Mouse (Mus musculus) embryonic facial prominence, embryonic 14.5 days (tissue): ENCODE results near the gene Zcchc7. TPM values are rescaled to one million over a fixed set of nuclear protein-coding genes. Genes with fewer than 3 reads are reported as not detected.
"Not testable (repeated sequence)": the region's sequence is repeated elsewhere in the genome, so short reads cannot be mapped to it uniquely, and the experiment has no call there.

Experiments
- ATAC-seq: fragments of 200-750 bp; cut with Nextera tagmentation; 2 replicates; pipeline ENCODE4 v1.8.0; 2017; ENCODE audit warnings: low read depth, moderate number of reproducible peaks, moderate TSS enrichment
- DNase-seq: peaks from one replicate; pipeline ENCODE4 v3.0.0-alpha.2; 2015; ENCODE audit warnings: low spot score
- H3K27ac ChIP-seq: fragments of 300-500 bp; sonication (generic); replicated peaks from 2 replicates; pipeline ENCODE4 v1.5.1; 2014; ENCODE audit warnings: low read depth, mild to moderate bottlenecking, low read length, moderate library complexity
- H3K27me3 ChIP-seq: fragments of 300-500 bp; sonication (generic); replicated peaks from 2 replicates; pipeline ENCODE4 v1.6.1; 2014; ENCODE audit warnings: low read length; ENCODE audit not compliant: control insufficient read depth, insufficient read depth
- H3K36me3 ChIP-seq: fragments of 300-500 bp; sonication (generic); 2 replicates; pipeline ENCODE4 v1.6.1; 2014; ENCODE audit warnings: low read length, mixed read lengths; ENCODE audit not compliant: control insufficient read depth, insufficient read depth
- H3K4me1 ChIP-seq: fragments of 300-500 bp; sonication (generic); 2 replicates; pipeline ENCODE4 v1.6.1; 2014; ENCODE audit warnings: antibody characterized with exemption, low read length; ENCODE audit not compliant: control insufficient read depth, insufficient read depth
- H3K4me2 ChIP-seq: fragments of 300-500 bp; sonication (generic); 2 replicates; pipeline ENCODE4 v1.6.1; 2014; ENCODE audit warnings: low read depth, mild to moderate bottlenecking, low read length, moderate library complexity, mixed read lengths
- H3K4me3 ChIP-seq: fragments of 300-500 bp; sonication (generic); 2 replicates; pipeline ENCODE4 v1.5.1; 2014; ENCODE audit warnings: low read depth, mild to moderate bottlenecking, low read length
- H3K9ac ChIP-seq: fragments of 300-500 bp; sonication (generic); 2 replicates; pipeline ENCODE4 v1.6.1; 2014; ENCODE audit warnings: low read depth, mild to moderate bottlenecking, low read length, moderate library complexity, mixed read lengths
- H3K9me3 ChIP-seq: fragments of 300-500 bp; sonication (generic); 2 replicates; pipeline ENCODE4 v1.6.1; 2016; ENCODE audit warnings: low read length; ENCODE audit not compliant: control insufficient read depth
- WGBS: fragments of 180-500 bp; shearing (Covaris S2); extraction: QIAGEN DNeasy Blood & Tissue Kit; methylation state at CpG from one replicate; pipeline ENCODE4 v1.1.7; 2014; 5-methylcytosine and 5-hydroxymethylcytosine counted together
- polyA plus RNA-seq: library from polyadenylated mRNA; unstranded; fragments of >200 nt; fragmentation: Nextera tagmentation; extraction: Ambion mirVana; gene quantifications from 2 replicates; pipeline ENCODE4 v1.2.1, GENCODE M21; 2014

Zcchc7 gene
- polyA plus RNA-seq, 1 experiment from 2014 or later, result 37.9 TPM

- Histone ChIP-seq H3K4me2 (no peak overlapping the region), H3K4me3 (no peak overlapping the region), H3K9ac (no peak overlapping the region), H3K27me3 (peaks cover 33% of the 10 kb centered on the region), H3K9me3 (no peaks in the 10 kb centered on the region), H3K4me1 (no peaks in the 10 kb centered on the region), H3K36me3 (no peaks in the 10 kb centered on the region), H3K27ac (no peak overlapping the region)
- DNase-seq, result no peak
- 70% methylated on average over 4 of the region's 4 CpGs for WGBS
- ATAC-seq, result no peak
Observed at GRCm38 (mm10) chr4:44721237-44721636, 34.4 kb upstream of the Zcchc7 start.

GRCm38 (mm10) chr4:44740471-44740870 is 15.2 kb upstream of the Zcchc7 start:
- H3K27ac ChIP-seq, result no peak overlapping the region
- no peak overlapping the region for H3K4me2 ChIP-seq
- no peak overlapping the region for H3K9ac ChIP-seq
- WGBS, result 80% methylated on average over 1 of the region's 1 CpGs
- H3K4me1 ChIP-seq, result no peaks in the 10 kb centered on the region
- DNase-seq (no peak), ATAC-seq (no peak)
- no peaks in the 10 kb centered on the region for H3K27me3 ChIP-seq
- H3K36me3 ChIP-seq, result no peaks in the 10 kb centered on the region
- peaks cover 12% of the 10 kb centered on the region; the same call in 1 of the 2 replicates for H3K9me3 ChIP-seq
- H3K4me3 ChIP-seq, result no peak overlapping the region

- H3K9ac ChIP-seq, result peak overlapping the region; percentile 92
- DNase-seq (peak; percentile 98), ATAC-seq (peak; percentile 99)
- no peaks in the 10 kb centered on the region for H3K4me1 ChIP-seq
- H3K27ac ChIP-seq, result peak overlapping the region; percentile 90
- H3K36me3 ChIP-seq, result no peaks in the 10 kb centered on the region
- WGBS, result under 1% methylated on average over 45 of the region's 60 CpGs
- peak overlapping the region; percentile 57 for H3K4me2 ChIP-seq
- no peaks in the 10 kb centered on the region for H3K27me3 ChIP-seq
- H3K9me3 ChIP-seq, result no peaks in the 10 kb centered on the region
- peak overlapping the region; percentile 93 for H3K4me3 ChIP-seq
Observed at GRCm38 (mm10) chr4:44756134-44756951, 666 bp downstream of the Zcchc7 start.

GRCm38 (mm10) chr4:44757131-44757530 is 1.5 kb downstream of the Zcchc7 start:
- not testable (repeated sequence) for H3K36me3 ChIP-seq, ATAC-seq, H3K27me3 ChIP-seq, H3K4me1 ChIP-seq, H3K9me3 ChIP-seq, DNase-seq
- peak overlapping the region; percentile 93 for H3K4me3 ChIP-seq
- peak overlapping the region; percentile 57 for H3K4me2 ChIP-seq
- 6% methylated on average over 10 of the region's 10 CpGs for WGBS
- H3K27ac ChIP-seq, result peak overlapping the region; percentile 90; the same call in 1 of the 2 replicates
- H3K9ac ChIP-seq, result peak overlapping the region; percentile 92

- Histone ChIP-seq H3K9me3 (no peaks in the 10 kb centered on the region), H3K4me2 (no peak overlapping the region), H3K27me3 (no peaks in the 10 kb centered on the region), H3K27ac (no peak overlapping the region), H3K9ac (no peak overlapping the region), H3K36me3 (no peaks in the 10 kb centered on the region), H3K4me3 (no peak overlapping the region), H3K4me1 (no peaks in the 10 kb centered on the region)
- WGBS, result 81% methylated on average over 3 of the region's 3 CpGs
- no peak for ATAC-seq
- no peak for DNase-seq
Observed at GRCm38 (mm10) chr4:44774890-44775289, 19.2 kb downstream of the Zcchc7 start.

GRCm38 (mm10) chr4:44776651-44777050 is 21.0 kb downstream of the Zcchc7 start:
- Histone ChIP-seq H3K36me3 (no peaks in the 10 kb centered on the region), H3K4me2 (no peak overlapping the region), H3K4me1 (no peaks in the 10 kb centered on the region), H3K9me3 (no peaks in the 10 kb centered on the region), H3K27me3 (no peaks in the 10 kb centered on the region), H3K27ac (no peak overlapping the region), H3K4me3 (no peak overlapping the region), H3K9ac (no peak overlapping the region)
- no peak for DNase-seq
- ATAC-seq, result no peak
- 65% methylated on average over 2 of the region's 2 CpGs for WGBS

GRCm38 (mm10) chr4:44777101-44777500 is 21.4 kb downstream of the Zcchc7 start:
- no peaks in the 10 kb centered on the region for H3K27me3 ChIP-seq
- WGBS, result 87% methylated on average over 3 of the region's 3 CpGs
- no peak overlapping the region for H3K4me2 ChIP-seq
- H3K4me3 ChIP-seq, result no peak overlapping the region
- H3K9me3 ChIP-seq, result no peaks in the 10 kb centered on the region
- H3K36me3 ChIP-seq, result no peaks in the 10 kb centered on the region
- ATAC-seq (no peak), DNase-seq (no peak)
- H3K27ac ChIP-seq, result no peak overlapping the region
- H3K4me1 ChIP-seq, result no peaks in the 10 kb centered on the region
- no peak overlapping the region for H3K9ac ChIP-seq

GRCm38 (mm10) chr4:44777711-44778110 is 22.0 kb downstream of the Zcchc7 start:
- no peaks in the 10 kb centered on the region for H3K27me3 ChIP-seq
- H3K36me3 ChIP-seq, result no peaks in the 10 kb centered on the region
- H3K4me1 ChIP-seq, result no peaks in the 10 kb centered on the region
- no peak overlapping the region for H3K4me3 ChIP-seq
- ATAC-seq, result no peak
- no peak overlapping the region for H3K9ac ChIP-seq
- no peak overlapping the region for H3K27ac ChIP-seq
- H3K9me3 ChIP-seq, result no peaks in the 10 kb centered on the region
- no peak for DNase-seq
- H3K4me2 ChIP-seq, result no peak overlapping the region

- Histone ChIP-seq H3K4me1 (no peaks in the 10 kb centered on the region), H3K27ac (no peak overlapping the region), H3K4me3 (no peak overlapping the region), H3K9ac (no peak overlapping the region), H3K27me3 (no peaks in the 10 kb centered on the region), H3K4me2 (no peak overlapping the region), H3K36me3 (no peaks in the 10 kb centered on the region), H3K9me3 (no peaks in the 10 kb centered on the region)
- ATAC-seq (no peak), DNase-seq (peak; percentile 44)
- 44% methylated on average over 3 of the region's 3 CpGs for WGBS
Observed at GRCm38 (mm10) chr4:44778316-44778715, 22.6 kb downstream of the Zcchc7 start.
